Mouse (Mus musculus): ENCODE results near the gene Zfp365. TPM values are rescaled to one million over a fixed set of nuclear protein-coding genes. Genes with fewer than 3 reads are reported as not detected.

Zfp365 gene
- polyA plus RNA-seq, 1 experiment from 2014 or later, result 1.9 TPM

DNA sequence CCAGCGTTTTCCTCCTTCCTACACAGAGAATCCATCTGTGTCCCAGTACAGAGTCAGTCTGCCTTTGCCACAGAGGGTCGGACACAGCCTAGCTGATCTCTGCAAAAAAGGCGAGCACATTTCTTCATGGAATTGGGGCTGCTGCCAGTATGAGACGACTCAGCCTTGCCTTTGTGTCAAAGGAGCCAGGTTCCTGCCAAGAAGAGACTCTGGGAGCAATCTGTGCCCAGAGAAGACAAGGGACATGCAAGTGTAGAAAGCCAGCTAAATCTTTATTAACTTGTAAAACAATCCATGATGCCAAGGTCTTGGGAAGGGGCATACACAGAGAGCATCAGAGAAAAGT is 54.9 kb downstream of the Zfp365 start:
- DNase-seq (ENCODE audit: low spot score), result no peak
- Histone ChIP-seq H3K4me3 (no peak overlapping the region), H3K27me3 (ENCODE audit: low read depth, poor library complexity, severe bottlenecking) (no peaks in the 10 kb centered on the region), H3K4me1 (no peaks in the 10 kb centered on the region), H3K27ac (no peak overlapping the region), H3K36me3 (no peaks in the 10 kb centered on the region), H3K9me3 (replicated peaks) (no peaks in the 10 kb centered on the region)
- WGBS, result 89% methylated on average over 4 of the region's 4 CpGs

DNA sequence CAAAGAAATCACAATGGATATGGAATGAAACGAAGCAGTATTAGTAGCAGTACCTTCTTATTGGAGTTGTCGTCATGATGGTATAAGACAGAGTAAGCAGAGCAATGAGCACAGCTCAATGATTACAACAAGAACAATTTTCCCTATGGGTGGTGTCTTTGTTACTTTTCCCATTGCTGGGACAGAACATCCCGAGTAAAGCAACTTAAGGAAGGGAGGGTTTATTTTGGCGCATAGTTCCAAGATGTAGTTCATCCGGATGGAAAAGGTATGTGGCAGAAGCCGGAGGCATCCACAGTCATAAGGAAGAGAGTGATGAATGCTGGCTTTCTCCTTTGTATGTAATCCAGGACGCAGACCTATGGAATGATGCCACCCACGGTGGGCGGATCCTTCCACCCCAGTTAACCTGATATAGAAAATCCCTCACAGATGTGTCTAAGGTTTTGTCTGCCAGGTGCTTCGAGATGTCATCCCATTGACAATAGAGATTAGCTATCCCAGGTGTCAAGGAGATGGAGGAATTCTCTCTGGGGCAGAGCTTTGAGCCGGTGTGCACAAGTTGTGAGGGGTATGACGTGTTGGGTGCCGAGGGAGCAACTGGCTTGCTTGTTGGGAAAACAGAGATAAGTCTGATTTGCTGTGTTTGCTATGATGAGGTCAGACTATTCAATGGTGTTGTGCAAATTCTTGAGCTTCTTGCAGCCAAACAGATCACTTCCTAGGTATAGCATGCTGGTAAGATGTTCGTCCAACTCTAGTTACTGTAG is 55.5 kb downstream of the Zfp365 start:
- WGBS, result 92% methylated on average over 14 of the region's 14 CpGs

DNA sequence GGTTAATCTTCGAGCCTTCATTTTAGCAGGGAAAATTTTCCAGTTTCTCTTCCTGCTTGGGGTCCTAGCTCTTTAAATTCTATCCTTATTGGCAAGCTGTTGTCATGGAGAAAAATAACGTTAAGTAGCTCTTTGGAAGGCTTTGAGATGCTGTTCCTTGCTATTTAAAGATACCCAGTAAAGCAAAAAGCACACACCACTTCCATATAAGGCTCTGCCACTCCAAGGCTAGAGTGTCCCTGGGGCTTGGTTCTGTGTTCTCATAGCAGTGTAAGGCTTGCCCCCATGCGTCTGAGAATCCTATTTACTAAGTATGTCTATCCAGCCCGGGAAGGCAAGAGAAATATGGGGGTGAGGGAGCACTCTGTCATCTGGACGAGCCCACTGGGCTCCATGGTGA is 56.7 kb downstream of the Zfp365 start:
- H3K4me3 ChIP-seq, result no peak overlapping the region
- no peak for DNase-seq (ENCODE audit: low spot score)
- H3K27ac ChIP-seq, result no peak overlapping the region
- no peaks in the 10 kb centered on the region for H3K36me3 ChIP-seq
- WGBS, result 78% methylated on average over 5 of the region's 5 CpGs
- H3K27me3 ChIP-seq (ENCODE audit: low read depth, poor library complexity, severe bottlenecking), result no peaks in the 10 kb centered on the region
- 0 out of 2 replicates have a peak, but pooled peaks cover 4% of the 10 kb centered on the region for H3K4me1 ChIP-seq
- no peaks in the 10 kb centered on the region for H3K9me3 ChIP-seq (replicated peaks)

More for the DNA sequence above, 55.5 kb downstream of the Zfp365 start:
- Histone ChIP-seq H3K9me3 (replicated peaks) (no peaks in the 10 kb centered on the region), H3K4me1 (no peaks in the 10 kb centered on the region), H3K27ac (no peak overlapping the region), H3K4me3 (no peak overlapping the region), H3K27me3 (ENCODE audit: low read depth, poor library complexity, severe bottlenecking) (no peaks in the 10 kb centered on the region), H3K36me3 (no peaks in the 10 kb centered on the region)
- DNase-seq (ENCODE audit: low spot score), result no peak

DNA sequence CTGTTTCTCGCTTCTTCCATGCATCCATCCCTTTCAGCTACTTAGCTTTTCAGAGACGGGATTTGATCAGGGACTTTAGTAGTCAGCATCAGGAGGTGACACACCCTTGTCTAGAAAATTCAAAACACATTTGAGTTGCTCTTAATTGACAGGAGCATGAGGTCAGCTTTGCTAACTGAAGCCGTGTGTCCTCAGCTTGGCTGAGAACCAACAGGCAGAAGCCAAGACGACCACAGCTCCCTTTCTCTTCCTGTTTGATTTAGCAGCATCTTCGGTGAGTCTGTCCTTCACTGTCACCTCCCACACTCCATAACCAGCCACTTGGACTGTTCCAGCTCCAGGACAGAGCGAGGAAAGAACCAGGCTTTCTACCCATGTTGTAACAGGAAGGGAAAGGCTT is 60.1 kb downstream of the Zfp365 start:
- no peak for DNase-seq (ENCODE audit: low spot score)
- 0 out of 2 replicates have a peak, but pooled peaks cover 4% of the 10 kb centered on the region for H3K4me1 ChIP-seq
- no peaks in the 10 kb centered on the region for H3K9me3 ChIP-seq (replicated peaks)
- 78% methylated on average over 6 of the region's 6 CpGs for WGBS
- H3K4me3 ChIP-seq, result no peak overlapping the region
- H3K27me3 ChIP-seq (ENCODE audit: low read depth, poor library complexity, severe bottlenecking), result no peaks in the 10 kb centered on the region
- H3K27ac ChIP-seq, result no peak overlapping the region
- H3K36me3 ChIP-seq, result no peaks in the 10 kb centered on the region

DNA sequence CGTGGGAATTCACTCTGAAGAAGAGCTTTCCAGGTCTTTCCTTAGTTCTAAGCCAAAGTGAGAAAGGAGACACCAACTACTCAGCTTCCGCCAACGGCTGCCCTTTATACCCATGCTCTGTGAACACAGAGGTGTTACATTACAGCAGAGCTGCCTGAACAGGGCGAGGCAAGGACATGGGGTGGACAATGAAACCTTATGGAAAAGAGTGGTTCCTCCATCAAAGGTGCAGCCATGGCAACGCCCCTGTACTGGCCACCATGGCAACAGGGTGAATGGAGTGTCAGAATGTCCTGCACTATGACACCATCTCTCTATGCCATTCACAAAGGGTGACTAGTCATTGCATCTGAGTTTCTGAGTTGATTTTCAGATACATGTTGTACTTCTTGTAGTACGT is 61.4 kb downstream of the Zfp365 start:
- no peaks in the 10 kb centered on the region for H3K9me3 ChIP-seq (replicated peaks)
- no peaks in the 10 kb centered on the region for H3K36me3 ChIP-seq
- no peak overlapping the region for H3K4me3 ChIP-seq
- no peak for DNase-seq (ENCODE audit: low spot score)
- no peak overlapping the region for H3K27ac ChIP-seq
- no peaks in the 10 kb centered on the region for H3K27me3 ChIP-seq (ENCODE audit: low read depth, poor library complexity, severe bottlenecking)
- H3K4me1 ChIP-seq, result 0 out of 2 replicates have a peak, but pooled peaks cover 4% of the 10 kb centered on the region
- WGBS, result 76% methylated on average over 6 of the region's 6 CpGs

DNA sequence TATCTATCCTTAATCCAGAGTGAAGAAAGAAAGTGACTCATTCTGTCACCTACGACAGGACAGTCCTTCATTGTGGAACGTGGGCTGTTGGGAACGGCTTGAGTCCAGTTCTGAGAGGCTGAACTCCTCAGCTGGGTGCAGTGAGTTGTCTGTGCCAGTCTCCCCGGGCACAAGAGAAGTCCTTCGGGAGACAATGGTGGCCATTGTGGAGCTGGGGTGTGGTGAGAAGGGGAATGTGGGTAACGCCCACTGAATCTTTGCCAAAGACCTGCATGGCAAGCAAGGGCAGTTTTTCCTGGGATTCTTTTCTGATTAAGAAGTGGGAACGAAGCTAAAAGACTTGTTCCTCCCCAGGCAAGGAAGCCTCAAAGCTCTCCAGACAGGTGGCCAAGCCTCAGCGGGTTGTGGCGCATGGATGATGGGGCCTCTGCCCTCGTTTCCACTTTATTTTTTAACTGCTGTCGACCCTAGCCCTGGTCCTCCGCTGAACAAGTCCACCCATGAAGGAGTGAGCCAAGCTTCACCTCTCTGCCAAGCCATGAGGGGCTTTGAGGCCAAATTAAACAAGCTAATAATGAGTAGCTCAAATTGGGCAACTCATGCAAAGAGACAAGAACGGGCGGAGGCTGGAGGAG is 66.3 kb downstream of the Zfp365 start:
- DNase-seq (ENCODE audit: low spot score), result no peak
- H3K27me3 ChIP-seq (ENCODE audit: low read depth, poor library complexity, severe bottlenecking), result no peaks in the 10 kb centered on the region
- no peak overlapping the region for H3K4me3 ChIP-seq
- H3K27ac ChIP-seq, result no peak overlapping the region
- H3K36me3 ChIP-seq, result no peaks in the 10 kb centered on the region
- no peaks in the 10 kb centered on the region for H3K9me3 ChIP-seq (replicated peaks)
- WGBS, result 88% methylated on average over 14 of the region's 14 CpGs
- H3K4me1 ChIP-seq, result 0 out of 2 replicates have a peak, but pooled peaks cover 3% of the 10 kb centered on the region

DNA sequence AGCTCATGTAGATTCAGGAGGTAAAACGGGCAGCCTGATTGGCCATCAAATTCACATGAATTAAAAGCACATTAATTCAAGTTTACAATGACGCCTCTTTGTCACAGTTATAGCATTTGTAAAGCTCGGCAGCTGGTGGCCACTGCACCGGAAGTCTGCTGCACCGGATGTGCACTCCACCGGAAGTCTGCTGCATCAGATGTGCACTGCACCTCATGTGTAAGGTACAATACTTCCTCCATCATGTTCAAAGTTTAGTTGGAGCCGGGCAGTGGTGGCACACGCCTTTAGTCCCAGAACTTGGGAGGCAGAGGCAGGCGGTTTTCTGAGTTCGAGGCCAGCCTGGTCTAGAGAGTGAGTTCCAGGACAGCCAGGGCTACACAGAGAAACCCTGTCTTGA is 70.9 kb downstream of the Zfp365 start:
- WGBS, result 91% methylated on average over 10 of the region's 10 CpGs
- Histone ChIP-seq H3K4me1 (no peaks in the 10 kb centered on the region), H3K36me3 (no peaks in the 10 kb centered on the region), H3K27ac (no peak overlapping the region), H3K4me3 (no peak overlapping the region), H3K27me3 (ENCODE audit: low read depth, poor library complexity, severe bottlenecking) (no peaks in the 10 kb centered on the region), H3K9me3 (replicated peaks) (no peaks in the 10 kb centered on the region)
- no peak for DNase-seq (ENCODE audit: low spot score)

DNA sequence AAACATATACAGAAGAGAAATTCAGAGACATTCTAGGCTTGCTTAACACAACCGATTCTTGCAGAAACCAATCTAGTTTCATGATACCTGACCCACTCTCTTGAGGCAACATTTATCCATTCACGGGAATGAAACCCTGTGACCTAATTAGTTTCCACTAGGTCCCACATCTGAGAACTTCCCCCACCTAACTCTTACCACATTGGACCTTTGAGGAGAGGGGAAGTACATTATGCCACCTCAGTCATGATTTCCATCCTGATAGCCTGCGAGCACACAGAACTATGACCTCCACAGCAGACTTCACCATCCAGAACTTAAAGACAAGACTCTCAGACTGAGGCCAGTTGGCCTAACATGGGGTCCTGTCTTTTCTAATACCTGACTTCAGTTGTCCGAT is 71.7 kb downstream of the Zfp365 start:
- Histone ChIP-seq H3K27me3 (ENCODE audit: low read depth, poor library complexity, severe bottlenecking) (no peaks in the 10 kb centered on the region), H3K4me3 (no peak overlapping the region), H3K27ac (no peak overlapping the region), H3K36me3 (no peaks in the 10 kb centered on the region), H3K4me1 (no peaks in the 10 kb centered on the region), H3K9me3 (replicated peaks) (no peaks in the 10 kb centered on the region)
- no peak for DNase-seq (ENCODE audit: low spot score)
- 88% methylated on average over 4 of the region's 4 CpGs for WGBS

DNA sequence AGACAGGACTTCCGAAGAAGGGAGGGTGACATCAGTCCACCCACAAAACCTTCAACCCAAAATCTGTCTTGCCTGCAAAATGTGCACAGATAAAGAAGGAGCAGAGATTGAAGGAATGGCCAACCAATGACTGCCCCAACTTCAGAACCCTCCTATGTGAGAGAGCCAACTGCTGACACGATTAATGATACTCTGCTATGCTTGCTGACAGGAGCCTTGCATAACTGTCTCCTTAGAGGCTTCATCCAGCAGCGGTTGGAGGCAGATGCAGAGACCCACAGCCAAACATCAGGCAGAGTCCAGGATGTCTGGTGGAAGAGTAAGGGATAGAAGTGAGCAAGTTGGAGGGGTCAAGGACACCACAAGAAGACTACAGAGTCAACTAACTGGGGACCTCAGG is 73.3 kb downstream of the Zfp365 start:
- WGBS, result 89% methylated on average over 3 of the region's 3 CpGs
- Histone ChIP-seq H3K27ac (no peak overlapping the region), H3K27me3 (ENCODE audit: low read depth, poor library complexity, severe bottlenecking) (no peaks in the 10 kb centered on the region), H3K4me3 (no peak overlapping the region), H3K36me3 (no peaks in the 10 kb centered on the region), H3K9me3 (replicated peaks) (no peaks in the 10 kb centered on the region), H3K4me1 (no peaks in the 10 kb centered on the region)
- no peak for DNase-seq (ENCODE audit: low spot score)

DNA sequence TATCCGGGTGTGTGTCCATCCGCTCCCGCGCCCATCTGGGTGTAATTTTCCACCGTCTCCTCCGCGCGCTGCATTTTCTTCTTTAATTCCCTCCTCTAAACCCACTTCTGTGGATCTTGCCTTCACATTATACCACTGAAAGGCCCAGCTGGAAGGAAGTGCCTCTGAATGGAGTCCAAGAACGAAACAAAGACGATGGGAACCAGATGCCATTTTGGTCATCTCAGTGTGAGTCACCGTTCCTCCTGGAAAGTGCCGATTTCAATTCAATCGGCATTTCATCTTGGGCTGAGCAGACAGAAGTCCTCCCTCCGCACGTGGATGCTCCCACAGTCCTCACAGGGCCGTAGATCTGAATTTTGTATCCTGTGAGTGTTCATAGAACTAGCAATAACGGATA is 76.0 kb downstream of the Zfp365 start:
- no peaks in the 10 kb centered on the region for H3K36me3 ChIP-seq
- no peak overlapping the region for H3K27ac ChIP-seq
- no peak for DNase-seq (ENCODE audit: low spot score)
- no peaks in the 10 kb centered on the region for H3K9me3 ChIP-seq (replicated peaks)
- H3K27me3 ChIP-seq (ENCODE audit: low read depth, poor library complexity, severe bottlenecking), result no peaks in the 10 kb centered on the region
- WGBS, result 90% methylated on average over 17 of the region's 17 CpGs
- H3K4me3 ChIP-seq, result no peak overlapping the region
- H3K4me1 ChIP-seq, result no peaks in the 10 kb centered on the region

Other genes starting within 250 kb of the Zfp365 start
- 9.3 and 11.8 TPM in 2 replicates for gene Rtkn2, start 66.9 kb upstream of the Zfp365 start, polyA plus RNA-seq (2016; fragmentation: Nextera tagmentation; extraction: Ambion mirVana)

All from limb, embryonic 10.5 days (tissue).